Mouse (Mus musculus) testis, adult 2 months (tissue): ENCODE data around the gene Igsf11. TPM values are rescaled to one million over a fixed set of nuclear protein-coding genes. Genes with fewer than 3 reads are reported as not detected.

Experiments
- H3K27ac ChIP-seq: fragments of 200-500 bp; 2 replicates; pipeline ENCODE4 v1.5.1; 2012; ENCODE audit warnings: low read depth, low read length; ENCODE audit not compliant: control insufficient read depth, insufficient read depth
- H3K27me3 ChIP-seq: fragments of 200-500 bp; 2 replicates; pipeline ENCODE4 v1.6.1; 2012; ENCODE audit warnings: mild to moderate bottlenecking, low read length, moderate library complexity; ENCODE audit not compliant: control insufficient read depth, insufficient read depth
- H3K36me3 ChIP-seq: fragments of 200-500 bp; 2 replicates; pipeline ENCODE4 v1.6.1; 2012; ENCODE audit warnings: mild to moderate bottlenecking, low read length; ENCODE audit not compliant: control insufficient read depth, insufficient read depth
- H3K4me1 ChIP-seq: fragments of 200-500 bp; 2 replicates; pipeline ENCODE4 v1.6.1; 2012; ENCODE audit warnings: low read length; ENCODE audit not compliant: control insufficient read depth, insufficient read depth
- H3K4me3 ChIP-seq: fragments of 200-500 bp; 2 replicates; pipeline ENCODE4 v1.5.1; 2012; ENCODE audit warnings: low read depth, mild to moderate bottlenecking, low read length, moderate library complexity, mixed read lengths; ENCODE audit not compliant: control insufficient read depth
- CTCF ChIP-seq: fragments of 200-500 bp; IDR thresholded peaks from 2 replicates; pipeline ENCODE4 v1.5.1; 2012; ENCODE audit warnings: low read depth, mild to moderate bottlenecking, inconsistent platforms, low read length, moderate library complexity; ENCODE audit not compliant: control insufficient read depth, insufficient read depth, insufficient replicate concordance
- POLR2A ChIP-seq: fragments of 200-500 bp; IDR thresholded peaks from 2 replicates; pipeline ENCODE4 v1.6.1; 2012; ENCODE audit warnings: low read depth, mild to moderate bottlenecking, inconsistent platforms, low read length, moderate library complexity; ENCODE audit not compliant: control insufficient read depth
- polyA plus RNA-seq: library from polyadenylated mRNA; depleted of rRNA; stranded (reverse); fragments of >200 nt; gene quantifications from 2 replicates; pipeline ENCODE4 v1.2.3, GENCODE M21; 2012

The Igsf11 gene
- polyA plus RNA-seq, 1 experiment, result 95.5 TPM

GRCm38 (mm10) chr16:38999298-38999697 is 106.8 kb downstream of the Igsf11 start:
- Histone ChIP-seq H3K4me1 (peaks cover 3% of the 10 kb centered on the region), H3K36me3 (no peaks in the 10 kb centered on the region), H3K27ac (no peak overlapping the region), H3K27me3 (no peaks in the 10 kb centered on the region), H3K4me3 (no peak overlapping the region)
- TF ChIP-seq CTCF (no peak), POLR2A (no peak)

- H3K4me3 ChIP-seq, result no peak overlapping the region
- H3K36me3 ChIP-seq, result no peaks in the 10 kb centered on the region
- TF ChIP-seq CTCF, result no peak
- TF ChIP-seq POLR2A, result no peak
- no peak overlapping the region for H3K27ac ChIP-seq
- H3K27me3 ChIP-seq, result no peaks in the 10 kb centered on the region
- peaks cover 3% of the 10 kb centered on the region for H3K4me1 ChIP-seq
Measured at GRCm38 (mm10) chr16:39006978-39007377, 114.5 kb downstream of the Igsf11 start.

GRCm38 (mm10) chr16:39019449-39019848 is 127.0 kb downstream of the Igsf11 start:
- Histone ChIP-seq H3K4me1 (no peaks in the 10 kb centered on the region), H3K27me3 (no peaks in the 10 kb centered on the region), H3K27ac (no peak overlapping the region), H3K4me3 (no peak overlapping the region), H3K36me3 (no peaks in the 10 kb centered on the region; the same call in 1 of the 2 replicates)
- TF ChIP-seq CTCF (no peak), POLR2A (no peak)

- Histone ChIP-seq H3K27ac (no peak overlapping the region), H3K4me1 (no peaks in the 10 kb centered on the region), H3K4me3 (no peak overlapping the region), H3K27me3 (no peaks in the 10 kb centered on the region), H3K36me3 (peaks cover 1% of the 10 kb centered on the region; the same call in 1 of the 2 replicates)
- no peak for TF ChIP-seq CTCF
- no peak for TF ChIP-seq POLR2A
Measured at GRCm38 (mm10) chr16:39025989-39026736, 133.7 kb downstream of the Igsf11 start.

- TF ChIP-seq POLR2A (no peak), CTCF (no peak)
- Histone ChIP-seq H3K4me3 (no peak overlapping the region), H3K27ac (no peak overlapping the region), H3K4me1 (no peaks in the 10 kb centered on the region), H3K36me3 (no peaks in the 10 kb centered on the region), H3K27me3 (no peaks in the 10 kb centered on the region)
Measured at GRCm38 (mm10) chr16:39031350-39031749, 138.9 kb downstream of the Igsf11 start.

- H3K4me1 ChIP-seq, result no peaks in the 10 kb centered on the region
- H3K27ac ChIP-seq, result no peak overlapping the region
- H3K36me3 ChIP-seq, result no peaks in the 10 kb centered on the region
- no peaks in the 10 kb centered on the region for H3K27me3 ChIP-seq
- TF ChIP-seq POLR2A (no peak), CTCF (no peak)
- H3K4me3 ChIP-seq, result no peak overlapping the region
Measured at GRCm38 (mm10) chr16:39037257-39037656, 144.8 kb downstream of the Igsf11 start.

DNA sequence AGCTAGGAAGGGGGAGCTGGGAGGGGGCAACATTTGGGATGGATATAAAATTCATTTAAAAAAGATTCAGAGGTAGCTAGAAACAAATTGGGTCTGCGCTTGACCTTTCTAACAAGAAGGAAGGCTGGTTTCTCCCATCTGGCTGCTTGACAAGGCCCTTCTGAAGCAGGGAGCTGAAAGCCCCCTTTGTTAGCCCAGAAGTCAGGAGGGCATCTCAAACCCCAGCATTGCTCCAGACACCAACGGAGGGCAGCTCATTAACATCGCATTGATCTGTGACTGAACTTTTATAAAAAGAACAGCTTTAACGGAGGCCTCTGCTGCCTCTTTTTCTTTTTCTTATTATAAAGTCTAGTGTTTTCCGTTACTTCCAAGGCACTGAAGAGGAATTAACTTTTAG is 151.9 kb downstream of the Igsf11 start:
- no peaks in the 10 kb centered on the region for H3K36me3 ChIP-seq
- TF ChIP-seq POLR2A, result no peak
- no peak for TF ChIP-seq CTCF
- no peak overlapping the region for H3K4me3 ChIP-seq
- H3K27ac ChIP-seq, result no peak overlapping the region
- peaks cover 6% of the 10 kb centered on the region for H3K4me1 ChIP-seq
- no peaks in the 10 kb centered on the region for H3K27me3 ChIP-seq

DNA sequence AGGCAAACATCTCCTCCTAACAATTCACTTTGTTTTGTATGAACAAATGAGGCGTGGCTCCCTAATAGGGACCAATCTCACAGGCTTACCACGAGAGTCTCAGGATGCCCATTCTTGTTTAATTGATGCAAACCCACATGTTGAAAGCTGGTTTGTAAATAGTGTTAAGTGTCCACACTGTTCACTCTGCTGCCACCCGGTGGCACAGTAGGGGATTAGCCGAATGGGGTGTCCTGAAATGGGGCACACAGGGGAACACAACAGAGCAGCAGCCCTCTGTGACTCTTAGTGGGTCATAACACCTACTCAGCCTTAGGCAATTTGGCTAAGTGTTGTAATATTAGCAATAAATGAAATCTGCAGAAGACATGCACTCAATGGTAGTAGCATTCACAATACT is 156.4 kb downstream of the Igsf11 start:
- TF ChIP-seq POLR2A (no peak), CTCF (peak; percentile 75; the same call in 1 of the 2 replicates)
- H3K36me3 ChIP-seq, result no peaks in the 10 kb centered on the region
- no peaks in the 10 kb centered on the region for H3K27me3 ChIP-seq
- H3K4me1 ChIP-seq, result peaks cover 6% of the 10 kb centered on the region
- no peak overlapping the region for H3K27ac ChIP-seq
- no peak overlapping the region for H3K4me3 ChIP-seq
